Mouse (Mus musculus) brown adipose tissue, adult 24 weeks (tissue): ENCODE measurements around the gene Gpr27. TPM values are rescaled to one million over a fixed set of nuclear protein-coding genes. Genes with fewer than 3 reads are reported as not detected.

ENCODE experiments used
- H3K27ac ChIP-seq: fragments of 200-500 bp; replicated peaks from 2 replicates; pipeline ENCODE4 v1.5.1; 2012; ENCODE audit warnings: low read depth, mild to moderate bottlenecking, low read length
- H3K4me1 ChIP-seq: fragments of 200-500 bp; 2 replicates; pipeline ENCODE4 v1.6.1; 2012; ENCODE audit warnings: low read length, mixed read lengths; ENCODE audit not compliant: control insufficient read depth, insufficient read depth, insufficient read length
- H3K4me3 ChIP-seq: fragments of 200-500 bp; 2 replicates; pipeline ENCODE4 v1.5.1; 2012; ENCODE audit warnings: low read depth, mild to moderate bottlenecking, low read length, moderate library complexity; ENCODE audit not compliant: insufficient read depth
- polyA plus RNA-seq: library from polyadenylated mRNA; stranded (reverse); fragments of >200 nt; gene quantifications from 2 replicates; pipeline ENCODE4 v1.2.4, GENCODE M21; 2012; ENCODE audit not compliant: missing spikeins, insufficient read depth, insufficient read length

Gpr27 gene
- polyA plus RNA-seq, 1 experiment, result 0.44 TPM

- no peaks in the 10 kb centered on the region for H3K4me1 ChIP-seq
- no peak overlapping the region for H3K4me3 ChIP-seq
Observed at GRCm38 (mm10) chr6:99711576-99712101, 19.2 kb downstream of the Gpr27 start.

GRCm38 (mm10) chr6:99713256-99713655 is 20.8 kb downstream of the Gpr27 start:
- no peak overlapping the region for H3K4me3 ChIP-seq
- H3K27ac ChIP-seq, result no peak overlapping the region
- H3K4me1 ChIP-seq, result no peaks in the 10 kb centered on the region

More at GRCm38 (mm10) chr6:99711576-99712101, 19.2 kb downstream of the Gpr27 start:
- no peak overlapping the region for H3K27ac ChIP-seq

- no peak overlapping the region for H3K27ac ChIP-seq
- no peaks in the 10 kb centered on the region for H3K4me1 ChIP-seq
- no peak overlapping the region for H3K4me3 ChIP-seq
Observed at GRCm38 (mm10) chr6:99715191-99715590, 22.7 kb downstream of the Gpr27 start.

GRCm38 (mm10) chr6:99715913-99716312 is 23.4 kb downstream of the Gpr27 start:
- Histone ChIP-seq H3K4me1 (no peaks in the 10 kb centered on the region), H3K27ac (no peak overlapping the region)

DNA sequence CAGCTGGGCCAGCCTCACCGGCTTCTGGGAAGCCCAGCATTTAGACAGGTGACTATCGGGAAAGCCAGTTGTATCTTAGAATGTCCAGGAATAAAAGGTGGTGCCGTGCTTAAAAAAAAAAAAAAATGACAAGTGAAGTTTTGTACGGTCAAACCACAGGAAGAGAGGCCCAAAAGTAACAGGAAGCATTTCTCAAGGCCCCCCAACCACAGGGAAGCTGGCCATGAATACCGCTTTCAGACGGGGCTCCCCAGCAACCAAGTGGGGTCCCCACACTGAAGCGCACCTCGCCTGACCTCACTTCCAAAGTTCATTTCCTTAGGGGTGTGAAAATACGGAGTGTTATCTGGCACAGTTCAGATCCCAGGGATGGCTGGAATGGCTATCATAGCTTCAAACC is 28.6 kb downstream of the Gpr27 start:
- no peaks in the 10 kb centered on the region for H3K4me1 ChIP-seq
- no peak overlapping the region for H3K4me3 ChIP-seq
- H3K27ac ChIP-seq, result no peak overlapping the region

More at GRCm38 (mm10) chr6:99715913-99716312, 23.4 kb downstream of the Gpr27 start:
- H3K4me3 ChIP-seq, result no peak overlapping the region

DNA sequence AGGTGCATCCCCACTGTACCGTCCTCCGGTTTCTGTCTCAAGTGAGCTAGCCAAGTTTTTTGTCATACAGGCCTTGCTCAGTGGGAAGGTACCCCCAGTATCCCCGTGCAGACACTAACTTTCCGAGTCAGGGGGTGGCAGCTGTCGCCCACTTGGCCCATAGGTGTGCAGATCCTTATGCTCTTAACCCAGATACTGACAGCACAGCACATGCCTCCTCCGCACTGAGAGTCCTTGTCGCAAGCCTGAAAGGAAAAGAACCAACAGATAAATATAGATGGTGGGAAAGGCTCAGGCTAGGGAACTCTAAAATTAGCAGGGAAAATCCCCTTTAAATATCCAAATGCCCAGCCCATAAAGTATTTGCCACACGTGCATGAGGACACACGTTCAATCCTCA is 29.9 kb downstream of the Gpr27 start:
- Histone ChIP-seq H3K4me3 (no peak overlapping the region), H3K27ac (no peak overlapping the region), H3K4me1 (no peaks in the 10 kb centered on the region)

DNA sequence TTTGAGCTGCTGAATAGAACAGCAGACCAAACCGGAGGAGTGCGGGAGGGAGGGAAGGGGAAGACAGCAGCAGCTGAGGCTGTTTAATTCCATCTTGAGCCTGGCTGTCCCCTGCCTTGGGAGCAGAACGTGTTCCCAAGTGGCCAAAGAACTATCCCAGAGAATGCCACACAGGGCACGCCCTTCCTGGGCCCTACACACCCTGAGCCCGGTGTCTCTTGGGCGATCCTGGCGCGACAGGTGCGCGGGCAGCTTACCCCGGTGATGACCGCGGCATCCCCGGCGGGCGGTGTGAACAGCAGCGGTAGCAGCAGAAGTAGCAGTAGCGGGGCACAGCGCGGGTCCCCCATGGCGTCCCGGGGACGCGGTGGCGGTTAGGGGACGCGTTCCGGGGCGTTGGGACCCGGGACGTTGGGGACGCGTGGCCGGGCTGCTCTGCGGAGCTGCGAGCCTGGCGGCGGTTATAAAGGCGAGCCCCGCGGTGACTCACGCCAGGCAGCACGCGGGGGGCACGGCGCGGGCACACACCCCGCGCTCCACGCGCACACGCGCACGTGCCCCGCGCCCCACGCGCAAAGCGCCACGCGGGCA is 33.6 kb downstream of the Gpr27 start, which contains the start of gene Prok2:
Gene Prok2, minus strand, starts transcription at position 422 of the 591 bp plus-strand sequence.
- Histone ChIP-seq H3K4me1 (no peaks in the 10 kb centered on the region), H3K4me3 (no peak within 1 kb of the TSS), H3K27ac (no peak within 1 kb of the TSS)

GRCm38 (mm10) chr6:99726576-99727303 is 34.3 kb downstream of the Gpr27 start:
- no peak overlapping the region for H3K4me3 ChIP-seq
- no peaks in the 10 kb centered on the region for H3K4me1 ChIP-seq
- H3K27ac ChIP-seq, result no peak overlapping the region

DNA sequence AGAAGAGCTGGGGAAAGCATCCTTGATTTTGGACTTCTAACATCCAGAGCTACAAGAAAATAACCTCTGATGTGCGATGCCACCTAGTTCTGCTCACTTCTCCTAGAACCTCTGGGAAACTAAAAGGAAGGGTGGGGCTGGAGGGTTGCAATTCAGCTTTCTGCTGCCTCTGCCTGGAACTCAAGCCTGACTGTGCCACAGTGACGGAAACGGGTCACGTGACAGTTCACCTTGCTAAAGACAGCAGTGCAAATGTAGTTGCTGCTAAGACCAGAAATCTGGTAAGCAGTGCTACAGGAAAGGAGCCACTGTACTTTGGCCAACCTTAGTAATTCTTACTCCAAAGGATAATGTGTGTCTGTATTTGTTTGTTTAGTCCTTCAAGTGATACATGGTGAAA is 37.4 kb downstream of the Gpr27 start:
- Histone ChIP-seq H3K4me3 (no peak overlapping the region), H3K27ac (no peak overlapping the region), H3K4me1 (no peaks in the 10 kb centered on the region)

- no peaks in the 10 kb centered on the region for H3K4me1 ChIP-seq
- H3K27ac ChIP-seq, result no peak overlapping the region
- H3K4me3 ChIP-seq, result no peak overlapping the region
Observed at GRCm38 (mm10) chr6:99731926-99732325, 39.4 kb downstream of the Gpr27 start.

DNA sequence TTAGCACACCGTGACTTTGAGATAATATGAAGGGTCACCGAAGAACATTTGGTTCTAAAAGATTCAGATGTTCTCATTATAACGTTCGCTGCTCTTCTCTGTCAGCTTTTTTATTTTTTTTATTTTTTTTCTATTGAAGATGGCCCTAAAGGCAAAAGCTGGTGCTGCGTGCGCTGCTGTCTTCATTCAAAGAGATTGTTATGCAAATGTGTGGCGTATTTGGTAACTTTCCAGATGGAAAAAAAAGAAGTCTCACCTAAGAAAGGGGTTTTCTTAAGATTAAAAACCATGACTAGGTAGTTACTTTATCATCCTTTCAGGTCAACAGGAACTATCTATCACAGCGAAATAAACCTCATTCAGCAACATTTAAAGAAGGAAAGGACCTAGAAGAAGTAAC is 40.2 kb downstream of the Gpr27 start:
- H3K4me3 ChIP-seq, result no peak overlapping the region

DNA sequence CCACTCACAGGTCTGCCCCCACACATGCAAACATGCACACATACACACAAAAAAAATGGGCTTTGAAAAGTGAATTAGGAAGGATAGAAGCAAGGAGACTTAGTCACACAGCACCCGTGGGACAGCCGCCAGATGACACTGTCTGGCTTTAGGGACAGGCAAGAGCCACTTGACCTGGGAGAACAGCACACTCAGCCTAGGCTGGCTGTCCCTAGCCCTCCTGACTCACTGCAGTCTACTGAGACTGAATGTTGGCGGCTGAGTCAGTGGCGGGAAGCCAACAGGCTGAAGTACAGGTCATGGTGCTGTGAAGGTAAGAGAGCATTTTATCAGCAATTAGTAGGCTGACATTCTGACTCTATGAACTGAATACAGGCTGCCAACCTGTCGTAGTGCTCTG is 42.2 kb downstream of the Gpr27 start:
- H3K4me3 ChIP-seq, result no peak overlapping the region
- no peaks in the 10 kb centered on the region for H3K4me1 ChIP-seq
- H3K27ac ChIP-seq, result no peak overlapping the region

More for the DNA sequence above, 40.2 kb downstream of the Gpr27 start:
- Histone ChIP-seq H3K27ac (no peak overlapping the region), H3K4me1 (no peaks in the 10 kb centered on the region)

GRCm38 (mm10) chr6:99742866-99743265 is 50.4 kb downstream of the Gpr27 start:
- Histone ChIP-seq H3K4me1 (no peaks in the 10 kb centered on the region), H3K4me3 (no peak overlapping the region), H3K27ac (no peak overlapping the region)
